Mouse (Mus musculus): ENCODE data around the gene Prnp.

The Prnp gene

DNA sequence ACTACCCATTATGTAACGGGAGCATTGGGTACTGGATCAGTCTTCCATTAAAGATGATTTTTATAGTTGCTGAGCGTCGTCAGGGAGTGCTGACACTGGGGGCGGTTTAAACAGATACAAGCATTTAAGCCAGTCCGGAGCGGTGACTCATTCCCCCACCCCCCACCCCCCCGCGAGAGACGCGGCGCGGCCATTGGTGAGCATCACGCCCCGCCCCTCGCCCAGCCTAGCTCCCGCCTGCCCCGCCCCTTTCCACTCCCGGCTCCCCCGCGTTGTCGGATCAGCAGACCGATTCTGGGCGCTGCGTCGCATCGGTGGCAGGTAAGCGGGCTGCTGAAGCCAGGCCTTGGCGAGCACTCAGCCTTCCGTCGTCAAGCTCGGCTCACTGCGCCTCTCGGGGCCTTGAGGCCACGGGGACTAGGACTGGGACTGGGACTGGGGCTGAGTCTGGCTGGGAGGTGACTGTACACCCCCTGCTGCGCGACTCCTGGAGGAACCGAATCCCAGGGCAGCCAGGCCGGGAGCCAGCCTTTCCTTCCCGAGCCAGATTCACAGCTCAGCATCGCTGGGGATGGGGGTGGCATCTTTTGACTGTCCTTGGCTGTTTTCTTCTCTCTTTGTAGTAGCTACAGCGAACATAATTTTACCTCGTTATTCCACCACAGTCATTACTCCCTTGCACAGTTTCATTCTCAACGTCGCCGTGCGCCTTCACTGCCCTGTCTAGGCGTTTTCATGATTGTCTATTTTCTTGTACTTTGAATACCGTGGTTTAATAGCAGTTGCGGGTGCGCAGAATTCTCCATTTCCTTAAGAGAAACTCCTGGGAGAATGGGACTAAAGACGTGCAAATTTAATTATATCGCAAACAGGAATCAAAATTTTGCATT lies at the start of gene Prnp, which contains the start of gene Prn:
Gene Prnp, plus strand, starts transcription at position 246 of the 890 bp plus-strand sequence.
Gene Prn, plus strand, starts transcription at position 275 of the 890 bp plus-strand sequence.
- DNase-seq, result peak; percentile 92

DNA sequence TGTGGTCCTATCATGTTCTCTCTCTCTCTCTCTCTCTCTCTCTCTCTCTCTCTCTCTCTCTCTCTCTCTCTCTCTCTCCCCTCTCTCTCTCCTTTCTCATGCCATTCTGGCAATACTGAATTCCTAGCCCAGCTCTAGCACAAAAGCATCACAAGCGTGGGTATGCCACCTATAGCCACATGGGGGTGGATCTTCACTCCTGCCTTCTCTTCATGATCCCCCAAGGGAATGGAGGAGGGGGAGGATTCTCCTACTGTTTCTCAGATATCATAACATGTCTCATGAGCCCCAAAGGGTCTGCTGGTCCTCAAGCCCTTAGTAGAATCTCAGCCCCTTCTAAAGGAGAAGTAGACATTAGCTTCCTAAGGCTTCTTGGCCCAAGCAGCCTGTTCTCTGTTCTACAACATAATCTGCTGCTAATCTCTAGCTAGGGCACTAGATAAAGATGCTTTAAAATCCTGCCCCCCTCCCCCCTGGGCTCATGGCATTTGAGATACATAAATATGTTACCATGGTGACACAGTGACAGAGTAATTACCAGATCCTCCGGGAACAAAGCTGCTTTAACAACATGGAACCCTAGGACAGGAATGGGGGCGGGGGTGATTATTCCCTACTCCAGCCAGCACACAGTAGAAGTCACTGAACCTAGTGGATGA lies 47.0 kb upstream of the Prnp start:
- no peak for DNase-seq

DNA sequence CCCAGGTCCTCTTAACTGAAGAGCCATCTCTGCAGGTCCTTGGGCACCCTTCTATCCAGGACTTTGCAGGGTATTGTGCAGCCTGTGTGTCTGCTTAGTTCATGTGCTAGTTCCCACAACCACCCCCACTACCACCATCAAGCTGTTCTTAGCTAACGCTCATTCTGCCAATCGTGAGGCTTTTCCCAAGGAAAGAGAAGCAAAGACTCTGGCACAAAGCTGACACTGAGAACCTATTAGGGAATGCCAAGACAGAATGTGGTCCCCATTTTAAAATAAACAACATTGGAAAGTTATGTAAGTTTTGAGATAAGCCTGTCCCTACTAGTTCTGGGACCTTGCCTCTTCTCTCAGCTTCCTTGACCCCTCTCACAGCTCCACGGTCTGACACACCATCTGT lies 46.3 kb upstream of the Prnp start:
- no peak for DNase-seq

DNA sequence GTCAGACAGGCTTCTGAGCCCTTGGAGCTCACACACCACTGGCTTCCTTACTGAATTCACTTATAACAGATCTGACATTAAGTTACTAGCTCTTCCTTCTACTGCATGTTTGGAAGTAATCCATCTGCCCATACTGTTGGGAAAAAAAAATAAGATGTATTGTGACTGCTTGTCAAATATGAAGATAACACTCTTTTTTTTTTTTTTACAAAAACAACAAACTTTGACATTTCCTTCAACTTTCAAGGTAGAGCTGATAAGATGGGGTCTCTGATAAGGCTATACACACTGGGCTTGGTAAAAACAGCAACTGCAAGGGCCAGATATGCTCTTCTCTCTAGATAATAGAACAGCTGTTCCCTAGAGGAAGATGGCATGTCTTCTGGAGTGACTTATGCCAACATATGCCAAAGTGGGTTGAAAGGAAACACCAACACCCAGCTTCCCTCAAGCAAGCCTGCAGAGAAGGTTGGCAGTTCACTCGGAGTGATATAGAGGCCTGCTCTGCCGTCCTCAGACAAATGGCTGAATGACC lies 45.4 kb upstream of the Prnp start:
- no peak for DNase-seq

DNA sequence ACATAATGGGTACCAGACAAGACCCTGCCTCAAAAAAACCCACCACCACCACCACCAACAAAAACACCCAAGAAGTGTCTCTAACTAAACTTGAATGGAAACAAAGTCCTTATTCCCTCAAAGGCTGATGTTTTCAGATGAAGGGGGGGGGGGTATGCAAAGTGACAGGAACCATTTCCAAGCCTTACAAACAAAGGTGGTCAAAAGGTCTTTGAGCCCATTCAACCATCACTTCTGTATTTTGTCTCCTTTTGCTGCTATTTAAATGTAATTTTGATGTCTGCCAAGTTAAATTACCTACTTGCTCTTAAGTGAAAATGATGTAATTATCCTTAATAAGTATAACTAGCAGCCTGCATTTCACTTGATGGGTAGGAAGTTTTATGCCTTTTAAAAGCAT lies 43.1 kb upstream of the Prnp start:
- no peak for DNase-seq

DNA sequence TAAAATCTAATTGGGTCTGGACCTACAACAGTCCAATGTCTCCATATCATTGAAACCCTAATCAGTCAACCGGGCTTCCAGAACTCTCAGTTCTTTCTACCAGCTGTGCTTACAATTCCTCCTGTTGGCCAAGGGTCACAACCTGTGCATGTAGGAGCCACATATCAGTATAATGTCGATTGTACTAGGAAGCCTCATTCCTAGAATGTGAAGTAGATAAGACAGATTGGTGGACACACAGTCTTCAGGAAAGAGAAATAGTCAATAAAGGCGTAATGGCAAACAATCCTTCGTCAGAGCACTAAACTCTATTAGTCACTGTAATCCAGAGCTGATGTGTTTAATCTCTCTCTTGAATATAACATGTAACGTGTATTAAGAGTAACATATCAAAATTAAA lies 40.7 kb upstream of the Prnp start:
- DNase-seq, result no peak

DNA sequence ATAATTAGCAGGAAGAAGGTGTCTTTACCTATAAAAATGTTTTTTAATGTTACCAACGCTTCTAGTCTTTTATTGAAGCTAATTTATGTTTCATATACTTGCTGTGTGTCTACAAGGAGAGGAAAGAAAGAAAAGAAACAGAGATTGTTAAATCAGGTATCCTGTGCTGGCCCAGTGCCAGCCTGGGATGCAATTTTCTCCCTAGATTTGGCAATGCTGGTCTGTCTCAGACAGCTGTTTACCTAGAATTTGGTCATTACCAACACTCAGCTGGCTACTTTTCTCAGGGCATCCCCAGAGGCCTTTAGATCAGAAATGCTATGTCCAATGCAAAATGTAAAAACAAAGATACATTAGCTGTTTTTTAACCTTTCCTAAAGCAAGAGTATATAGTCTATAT lies 36.4 kb upstream of the Prnp start:
- no peak for DNase-seq

DNA sequence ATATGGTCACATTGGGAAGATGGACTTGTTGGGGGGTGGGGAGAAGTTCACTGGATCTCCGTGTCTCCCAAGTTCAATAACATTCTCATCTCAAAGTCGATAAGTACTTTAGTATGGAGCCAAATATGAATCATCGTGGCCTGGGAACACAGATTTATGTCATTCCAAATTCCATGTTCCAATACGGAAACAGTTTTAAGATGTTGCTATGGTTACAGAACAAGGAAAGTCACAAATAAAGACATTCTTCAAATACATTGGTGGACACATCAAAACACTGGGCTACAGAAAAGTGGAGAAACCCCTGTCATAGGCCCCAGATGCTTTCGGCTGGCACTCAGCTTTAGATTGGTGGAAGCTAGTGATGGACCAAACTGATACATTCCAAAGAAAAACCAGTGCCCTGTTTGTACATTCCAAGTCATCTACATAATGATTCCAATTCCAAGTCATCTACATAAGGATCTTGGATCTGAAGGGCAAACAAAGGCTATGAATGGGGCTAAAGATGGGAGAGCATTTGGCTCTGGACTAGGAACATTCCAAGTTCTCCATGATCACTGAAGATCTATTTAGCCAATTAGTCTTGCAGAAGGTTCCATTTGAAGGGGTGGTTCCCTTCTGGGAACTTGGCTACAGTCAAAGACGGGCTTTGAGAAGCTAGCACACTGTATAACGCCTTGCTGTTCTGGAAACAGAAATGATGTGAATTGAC lies 33.0 kb upstream of the Prnp start:
- no peak for DNase-seq

DNA sequence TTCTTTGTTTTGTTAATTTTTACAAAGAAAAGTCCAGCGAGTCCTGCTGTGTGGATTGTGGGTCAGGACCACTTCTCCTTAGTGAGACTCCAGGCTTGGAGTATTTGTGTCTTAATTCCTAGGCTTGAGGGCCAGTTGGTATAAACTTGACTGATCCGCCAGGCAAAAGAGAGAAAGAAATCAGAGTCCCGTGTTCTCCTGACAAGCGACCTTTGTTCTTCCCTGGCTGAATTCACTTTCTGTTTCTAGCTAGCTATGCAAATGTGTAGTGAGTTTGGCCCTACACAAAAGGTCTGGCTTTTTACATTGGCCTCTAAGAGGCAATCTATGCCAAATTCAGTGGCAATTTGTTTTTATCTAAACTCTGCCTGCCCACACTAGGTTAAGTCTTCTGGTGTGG lies 28.0 kb upstream of the Prnp start:
- DNase-seq, result no peak

DNA sequence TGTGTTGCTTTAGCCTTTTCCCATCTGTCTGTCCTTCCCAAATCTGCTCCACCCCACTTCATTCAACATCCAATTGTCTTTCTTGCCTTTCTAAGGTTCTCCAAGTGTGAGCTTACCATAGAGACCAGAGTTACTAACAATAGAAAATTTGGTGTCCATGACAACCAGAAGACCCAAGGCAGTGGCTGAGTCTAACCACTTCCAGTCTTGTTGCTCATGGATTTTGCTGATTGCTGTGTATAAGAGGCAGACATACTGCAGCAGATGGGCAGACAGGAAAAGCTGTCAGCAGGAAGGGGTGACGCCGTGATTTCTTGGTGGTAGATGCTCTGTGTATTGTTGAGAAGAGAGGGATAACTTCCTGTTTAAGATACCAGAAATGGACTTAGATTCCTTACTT lies 26.6 kb upstream of the Prnp start:
- no peak for DNase-seq

DNA sequence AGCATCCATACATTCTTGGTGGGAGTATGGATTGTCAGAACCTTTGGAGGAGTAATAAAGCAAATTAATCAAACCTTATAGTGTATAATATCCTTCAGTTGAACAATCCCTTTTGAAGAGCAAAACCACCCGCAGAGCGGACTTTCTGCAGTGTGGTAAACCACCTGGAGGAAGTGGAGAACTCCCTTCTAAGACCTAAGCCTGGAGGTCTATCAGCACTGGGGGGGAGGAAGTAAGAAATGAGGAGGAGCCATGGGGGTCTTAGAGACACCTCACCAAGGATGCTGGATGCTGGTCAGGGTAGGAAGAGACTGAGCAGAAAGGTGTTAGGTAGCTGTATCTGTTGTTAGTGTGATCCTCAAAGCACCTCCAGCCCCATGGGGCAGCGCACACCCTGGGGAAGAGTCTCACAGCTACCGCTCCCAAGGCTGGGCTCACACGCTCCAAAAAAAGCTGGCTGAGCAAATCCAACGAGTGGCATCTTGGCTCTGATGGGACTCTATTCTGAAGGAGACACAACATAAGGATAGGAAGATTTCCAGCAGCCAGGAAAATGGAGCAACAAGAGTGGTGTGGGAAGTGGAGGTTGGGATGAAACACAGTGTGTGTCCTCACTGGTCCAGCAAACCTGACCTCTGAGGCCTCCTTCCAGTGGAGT lies 23.1 kb upstream of the Prnp start:
- DNase-seq, result no peak

DNA sequence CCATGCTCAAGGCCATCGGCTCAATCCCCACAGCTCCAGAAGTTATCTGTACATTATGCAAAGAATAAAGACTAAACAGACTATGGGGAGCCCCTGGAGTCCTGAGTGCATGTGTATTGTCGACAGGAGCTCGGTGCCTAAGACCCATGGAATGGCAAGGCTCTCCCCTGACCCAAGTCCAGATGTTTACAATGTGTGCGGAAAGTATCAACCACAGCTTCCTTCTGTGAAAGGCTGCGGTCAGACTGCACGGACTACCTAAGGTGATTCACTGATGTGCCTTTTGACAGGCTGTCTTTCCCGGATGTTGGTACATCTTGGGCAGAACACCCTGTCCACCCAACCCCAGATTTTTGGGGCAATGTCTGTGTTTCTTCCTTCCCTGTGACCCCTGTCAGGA lies 21.5 kb upstream of the Prnp start:
- DNase-seq, result no peak

DNA sequence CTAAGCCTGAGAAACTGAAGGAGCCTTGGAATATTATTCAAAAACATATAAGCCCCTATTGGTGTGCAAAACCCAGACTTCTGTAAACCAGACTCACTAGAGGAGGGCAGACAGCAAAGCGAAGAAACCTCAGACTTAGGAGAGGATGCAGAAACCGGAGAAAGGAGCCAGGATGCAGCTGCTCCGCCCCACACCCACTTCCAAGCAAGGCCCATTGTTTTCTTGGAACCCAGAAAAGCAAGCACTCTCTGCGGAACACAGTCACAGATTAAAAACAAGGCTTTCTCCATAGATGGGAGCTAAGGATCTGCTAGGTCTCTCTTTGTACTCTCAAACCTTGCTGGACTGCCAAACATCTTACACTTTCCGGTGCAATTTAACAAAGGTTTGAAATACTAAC lies 17.2 kb upstream of the Prnp start:
- DNase-seq, result no peak

DNA sequence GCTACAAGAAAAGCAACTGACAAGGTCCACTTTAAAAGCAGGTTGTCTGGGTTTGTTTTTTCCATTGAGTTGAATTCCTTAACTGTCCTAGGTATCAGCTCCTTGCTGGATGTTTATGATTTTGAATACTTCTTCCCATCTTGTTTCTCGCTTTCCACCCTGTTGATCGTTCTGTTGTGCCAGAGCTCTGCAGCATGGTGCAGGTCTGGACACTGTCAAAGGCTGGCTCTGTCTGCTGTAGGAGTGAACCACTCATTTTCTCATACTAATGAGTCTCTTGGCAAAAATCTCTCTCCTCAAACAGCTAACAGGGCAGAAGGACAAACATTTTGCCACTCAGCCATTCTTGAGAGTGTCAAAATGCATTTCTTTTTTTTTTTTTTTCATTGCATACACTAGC lies 14.6 kb upstream of the Prnp start:
- DNase-seq, result no peak

DNA sequence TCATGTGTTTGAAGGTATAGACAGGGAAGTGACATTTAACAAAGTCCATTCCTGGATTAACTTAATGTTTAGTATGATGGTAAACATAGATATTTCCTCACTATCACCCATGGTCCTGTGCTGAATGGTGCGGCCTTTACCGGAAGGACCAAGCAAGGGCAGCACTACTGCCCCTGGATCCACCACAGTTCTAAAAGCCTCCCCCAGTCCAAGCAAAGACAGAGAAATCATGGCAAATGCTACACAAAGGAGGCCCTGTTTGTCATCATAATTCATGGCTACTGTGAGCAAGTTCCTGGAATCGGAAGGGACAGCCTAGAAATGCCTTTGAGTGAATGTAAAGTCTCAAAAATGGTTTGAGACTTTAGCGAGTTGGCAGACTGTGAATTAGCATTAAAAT lies 13.7 kb upstream of the Prnp start:
- DNase-seq, result no peak

DNA sequence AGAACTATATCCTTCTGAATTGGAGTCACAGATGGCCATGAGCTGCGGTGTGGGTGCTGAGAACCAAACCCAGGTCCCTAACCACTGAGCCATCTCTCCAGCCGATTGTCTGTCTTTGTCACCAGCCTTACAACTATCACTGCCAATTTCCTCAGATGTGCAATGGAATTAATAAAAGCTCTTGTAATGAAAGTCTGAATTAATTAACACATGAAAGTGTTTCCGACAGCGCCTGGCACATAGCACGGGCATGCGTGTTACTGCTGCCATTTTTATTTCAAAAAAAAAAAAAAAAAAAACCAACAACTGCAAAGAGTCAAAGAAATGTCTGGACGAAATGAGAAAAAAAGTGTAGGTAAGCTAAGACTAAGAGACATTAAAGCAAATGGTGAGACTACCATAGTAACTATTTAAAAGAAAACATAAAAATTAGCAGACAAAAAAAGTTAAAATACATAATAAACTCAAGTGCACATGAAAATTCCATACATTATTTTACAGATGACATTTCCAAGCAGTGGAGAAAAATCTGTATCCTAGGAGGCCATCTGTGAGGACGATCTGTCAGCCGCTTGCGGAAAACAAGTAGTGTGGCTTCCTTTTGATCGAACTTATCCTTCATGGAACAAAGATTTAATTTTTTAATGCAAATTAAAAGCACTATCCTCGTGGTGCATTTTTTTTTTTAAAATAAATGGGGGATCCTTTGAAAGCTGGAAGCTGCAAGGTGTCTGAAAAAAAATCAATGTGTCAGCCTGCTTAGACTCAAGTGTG lies 12.2 kb upstream of the Prnp start:
- no peak for DNase-seq

DNA sequence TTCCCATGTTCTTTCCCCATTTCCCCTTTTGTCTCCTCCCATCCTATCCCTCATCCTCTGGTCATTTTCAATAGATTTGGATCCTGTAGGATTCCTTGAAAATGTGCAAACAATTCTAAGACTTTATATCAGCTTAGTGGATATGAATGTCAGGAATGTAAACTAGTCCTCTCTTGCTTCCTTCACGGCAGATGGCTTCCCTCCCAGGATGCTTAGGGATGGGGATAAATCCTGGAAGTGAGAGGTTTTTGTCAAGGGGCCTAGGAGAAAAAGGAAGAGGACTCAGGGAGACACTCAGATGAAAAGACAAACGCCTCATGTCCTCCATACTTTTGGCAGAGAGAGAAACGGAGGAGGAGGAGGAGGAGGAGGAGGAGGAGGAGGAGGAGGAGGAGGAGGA lies 7.3 kb upstream of the Prnp start:
- DNase-seq, result no peak

DNA sequence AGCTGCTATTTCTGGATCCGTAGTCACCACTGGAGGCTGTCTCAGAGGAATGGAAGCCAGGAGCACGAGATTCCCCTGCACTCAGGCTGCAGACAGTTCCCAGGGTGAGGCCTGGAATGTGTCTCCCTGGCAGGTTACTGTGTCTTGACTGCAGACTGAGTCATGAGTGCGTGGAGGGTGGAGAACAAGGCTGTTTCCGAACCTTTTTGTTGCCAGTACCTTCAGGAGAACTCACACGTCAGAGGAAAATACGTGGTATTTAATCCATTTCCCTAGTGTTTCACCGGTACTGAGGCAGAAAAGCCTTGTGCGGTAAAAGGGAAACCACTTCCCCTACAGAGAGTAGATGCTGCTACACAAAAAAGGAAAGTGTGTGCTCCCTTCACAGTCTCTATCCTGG lies 6.9 kb upstream of the Prnp start:
- no peak for DNase-seq

DNA sequence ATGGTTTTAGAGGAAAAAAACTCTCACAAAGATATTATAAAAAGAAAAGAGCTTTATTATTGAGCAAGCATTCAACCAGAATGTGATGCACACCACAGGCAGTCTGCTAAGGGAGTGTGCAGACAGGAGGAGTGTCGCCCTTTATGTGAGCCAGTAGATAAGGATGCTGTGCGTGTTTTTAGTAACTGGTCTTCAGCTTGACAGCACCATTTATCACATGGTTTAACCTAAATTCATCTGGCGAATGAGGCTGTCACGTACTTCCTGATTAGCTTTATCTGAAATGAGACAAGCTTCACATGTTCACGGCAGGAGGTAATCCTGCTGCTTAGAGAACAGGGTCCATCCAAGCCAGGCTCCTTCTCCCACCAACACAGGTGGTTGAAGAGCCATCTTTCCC lies 4.7 kb upstream of the Prnp start:
- DNase-seq, result no peak

DNA sequence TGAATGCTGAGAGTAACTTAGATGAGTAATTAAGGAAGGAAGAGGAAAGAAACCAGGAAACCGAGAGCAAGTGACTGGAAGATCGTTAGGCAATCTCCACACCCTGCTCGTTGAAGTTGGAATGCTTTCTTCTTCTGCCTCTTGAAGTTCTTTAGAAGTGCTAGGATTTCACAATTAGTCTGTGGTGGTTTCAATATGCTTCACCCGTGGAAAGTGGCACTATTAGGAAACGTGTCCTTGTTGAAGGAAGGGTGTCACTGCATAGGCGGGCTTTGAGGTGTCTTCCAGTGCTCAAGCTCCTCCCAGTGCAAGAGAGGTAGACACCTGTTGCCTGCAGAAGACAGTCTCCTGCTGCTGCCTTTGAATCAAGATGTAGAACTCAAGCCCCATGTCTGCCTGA lies 4.0 kb upstream of the Prnp start:
- no peak for DNase-seq

DNA sequence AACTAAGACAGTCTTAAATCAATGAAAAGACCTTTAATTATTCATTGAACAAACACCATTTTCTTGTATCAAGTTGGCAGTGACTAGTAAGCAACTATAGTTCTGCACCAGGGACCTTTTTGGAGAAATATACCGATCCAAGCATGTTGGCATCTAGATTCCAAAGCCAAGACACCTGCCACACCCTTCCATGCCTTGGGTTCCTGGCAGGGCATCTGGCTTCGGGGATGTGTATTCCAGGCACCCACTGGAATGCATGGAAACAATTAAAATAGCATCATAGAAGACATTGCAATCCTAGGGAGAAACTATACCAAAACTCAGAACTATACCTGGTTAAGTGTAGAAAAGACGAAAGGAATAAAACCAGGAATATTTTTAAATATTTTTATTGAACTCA lies 3.5 kb upstream of the Prnp start:
- DNase-seq, result no peak

DNA sequence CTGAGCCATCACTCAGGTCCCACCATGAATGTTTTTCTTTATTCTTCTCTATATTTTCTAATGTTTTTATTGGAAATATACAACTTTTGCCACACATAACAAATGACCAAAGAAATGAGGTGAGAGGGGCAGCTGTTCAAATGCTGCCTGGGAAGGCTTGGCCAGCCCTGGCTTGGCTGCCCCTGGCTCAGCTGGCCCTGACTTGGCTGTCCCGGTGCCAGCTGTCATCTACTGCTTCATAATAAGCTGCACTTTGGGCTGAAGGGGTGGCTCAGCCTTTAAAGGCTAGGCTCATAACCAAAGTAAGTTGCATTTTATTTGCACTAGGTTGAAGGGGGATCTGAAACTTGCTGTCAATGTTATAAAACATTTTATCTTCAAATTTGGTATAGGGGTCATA lies 2.9 kb upstream of the Prnp start:
- DNase-seq, result no peak

Measured in cerebellum, adult 8-10 months (tissue).